In the genomic region with DNA sequence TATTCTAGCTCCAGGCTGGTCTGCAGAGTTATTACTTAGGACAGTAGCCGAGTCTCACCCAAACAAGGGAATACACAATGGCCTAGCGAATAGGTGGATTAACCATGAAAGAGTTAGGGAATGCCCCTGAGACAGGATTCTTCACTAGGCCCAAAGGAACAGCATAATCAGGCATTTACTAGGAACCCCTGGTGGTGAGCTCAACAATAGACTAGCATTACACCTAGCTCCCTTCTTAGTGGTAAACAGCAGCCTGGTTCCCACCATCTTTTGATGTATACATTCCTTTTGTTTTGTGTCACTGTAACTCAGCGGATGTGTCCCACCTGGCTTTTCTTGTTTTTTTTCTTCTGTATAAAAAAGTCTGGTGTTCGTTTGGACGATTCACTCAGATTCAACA, we compare ENCODE assay signal across 26 mouse cellular contexts.
DNase-seq lines count a peak whose midpoint lies in the region; ATAC-seq and TF ChIP-seq lines count a peak whose summit lies in the region.
"Had no signal": no experiment of that assay in that cellular context is flagged by ENCODE, and none has a peak within 500 bp of the region (broad histone marks: within the 10 kb centered on the region; RNA-seq: fewer than 3 reads in every experiment).

No protein-coding gene starts in this region.

- peaks cover 24% of the 10 kb centered on the region for H3K9me3 ChIP-seq in ES-Bruce4 (replicated peaks; ENCODE audit: control insufficient read depth, insufficient read depth, low read length, poor library complexity, severe bottlenecking)
- no peaks in the 10 kb centered on the region for H3K9me3 ChIP-seq in forebrain, embryonic 15.5 days
- H3K9me3 ChIP-seq: G1E had no signal

- H3K27me3 ChIP-seq in ES-Bruce4 (ENCODE audit: control insufficient read depth, insufficient read depth, low read length, poor library complexity, severe bottlenecking), result no peaks in the 10 kb centered on the region
- H3K27me3 ChIP-seq in forebrain, embryonic 15.5 days, result no peaks in the 10 kb centered on the region
- H3K27me3 ChIP-seq: CH12.LX had no signal

- H3K4me2 ChIP-seq in forebrain, embryonic 15.5 days (replicated peaks), result no peak overlapping the region

- H3K4me3 ChIP-seq in ES-Bruce4 (ENCODE audit: low read depth, low read length), result no peak overlapping the region
- H3K4me3 ChIP-seq in forebrain, embryonic 15.5 days, result no peak overlapping the region

- H3K36me3 ChIP-seq in ES-Bruce4 (ENCODE audit: control insufficient read depth, insufficient read depth, low read length, poor library complexity, severe bottlenecking), result no peaks in the 10 kb centered on the region; the same call in 1 of the 2 replicates
- no peaks in the 10 kb centered on the region for H3K36me3 ChIP-seq in forebrain, embryonic 15.5 days
- H3K36me3 ChIP-seq: G1E had no signal

- no peaks in the 10 kb centered on the region for H3K4me1 ChIP-seq in ES-Bruce4 (ENCODE audit: control insufficient read depth, insufficient read depth, low read length)
- no peaks in the 10 kb centered on the region for H3K4me1 ChIP-seq in forebrain, embryonic 15.5 days

- peak; percentile 38 for DNase-seq in ES-CJ7 (ENCODE audit: low read depth, low spot score)
- peak; percentile 95 for DNase-seq in R1 (ENCODE audit: low read depth, low spot score)
- peak; percentile 30 for DNase-seq in ZHBTc4 (ENCODE audit: low read depth, low spot score)
- no peak for DNase-seq in cerebellum, postnatal 14 days
- no peak for DNase-seq in cerebellum, adult 8-10 months
- no peak for DNase-seq in ovary, postnatal 10 days (ENCODE audit: low spot score)
- DNase-seq: adrenal gland, adult 2 months; adrenal gland, adult 8-10 months; adrenal gland, postnatal 10 days; adrenal gland, postnatal 14 days; adrenal gland, postnatal 25 days; adrenal gland, postnatal 36 days; B cell, adult 2 months; cerebellum, adult 11 months; cerebellum, adult 11-12 months; cerebellum, adult 18-20 months; cerebellum, adult 2 months; cerebellum, adult 9-10 months; cerebellum, adult 9-11 months had no signal

- TF ChIP-seq EP300 in ES-Bruce4 (IDR thresholded peaks at IDR 0.05; ENCODE audit: insufficient read depth, low read depth, low read length), result no peak

- no peak for ATAC-seq in forebrain, embryonic 15.5 days (replicated peaks)
- ATAC-seq: activated CD4-positive, CD25-positive, alpha-beta regulatory T cell, adult 4 months; CD4-positive, CD25-positive, alpha-beta regulatory T cell, adult 4 months; Patski had no signal

- no peak for TF ChIP-seq POLR2A in ES-Bruce4 (IDR thresholded peaks at IDR 0.05; ENCODE audit: insufficient read depth, low read length)

- H3K9ac ChIP-seq in ES-Bruce4 (ENCODE audit: low read depth, poor library complexity, severe bottlenecking), result no peak overlapping the region
- no peak overlapping the region for H3K9ac ChIP-seq in forebrain, embryonic 15.5 days (replicated peaks)

- WGBS in forebrain, embryonic 15.5 days, result 62% methylated on average over 5 of the region's 5 CpGs

- peak overlapping the region; percentile 56; the same call in 1 of the 2 replicates for H3K27ac ChIP-seq in ES-Bruce4 (ENCODE audit: insufficient read depth, low read length)
- H3K27ac ChIP-seq in forebrain, embryonic 15.5 days (replicated peaks), result no peak overlapping the region

- TF ChIP-seq CTCF in ES-Bruce4 (IDR thresholded peaks at IDR 0.05; ENCODE audit: low read depth, low read length), result no peak

Comparison
In these comparisons a context has a peak if more than half of its experiments do, and no peak if none do; other contexts are left out.
1. DNase-seq: peak in ES-CJ7 (single experiment), R1 (single experiment) and ZHBTc4 (single experiment); none in cerebellum, postnatal 14 days (0 of 2), cerebellum, adult 8-10 months (single experiment) and ovary, postnatal 10 days (single experiment).